Mouse (Mus musculus): ENCODE measurements around the gene Lce1m. TPM values are rescaled to one million over a fixed set of nuclear protein-coding genes. Genes with fewer than 3 reads are reported as not detected.

Lce1m gene
- polyA plus RNA-seq, 1 experiment: not detected

DNA sequence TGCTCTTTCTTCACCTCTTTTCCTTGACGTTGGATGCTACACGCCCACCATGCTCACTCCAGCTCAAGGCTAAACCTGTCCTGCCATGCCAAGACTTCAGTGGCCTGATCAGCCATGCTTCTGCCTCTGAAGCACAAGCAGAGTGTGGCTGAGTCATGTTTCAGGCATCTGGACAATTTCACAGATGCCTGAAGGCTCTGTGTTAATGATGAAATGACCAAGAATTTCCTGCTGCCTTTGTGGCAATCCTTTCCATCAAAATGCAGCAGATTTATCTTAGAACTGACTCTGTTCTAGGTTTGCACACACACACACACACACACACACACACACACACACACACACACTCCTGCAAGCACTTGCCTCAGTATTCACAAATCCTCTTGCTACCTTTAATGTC lies 6.6 kb upstream of the Lce1m start:
- H3K4me2 ChIP-seq (ENCODE audit: low read depth): no peak overlapping the region
- no peak overlapping the region for H3ac ChIP-seq (ENCODE audit: control insufficient read depth, insufficient read length)
- no peak overlapping the region for H3K4me3 ChIP-seq
- H3K27me3 ChIP-seq (ENCODE audit: control insufficient read depth, insufficient read depth, insufficient read length): no peaks in the 10 kb centered on the region
- H3K79me2 ChIP-seq (ENCODE audit: control insufficient read depth, insufficient read depth): no peaks in the 10 kb centered on the region
- TF ChIP-seq CEBPB (IDR thresholded peaks at IDR 0.05; ENCODE audit: insufficient read depth, poor library complexity, severe bottlenecking): 0 out of 2 replicates have a peak, but pooled peaks have one; percentile 50
- TF ChIP-seq E2F4 (IDR thresholded peaks at IDR 0.05; ENCODE audit: insufficient read depth): no peak
- H3K36me3 ChIP-seq (ENCODE audit: control insufficient read depth, insufficient read depth): no peaks in the 10 kb centered on the region

DNA sequence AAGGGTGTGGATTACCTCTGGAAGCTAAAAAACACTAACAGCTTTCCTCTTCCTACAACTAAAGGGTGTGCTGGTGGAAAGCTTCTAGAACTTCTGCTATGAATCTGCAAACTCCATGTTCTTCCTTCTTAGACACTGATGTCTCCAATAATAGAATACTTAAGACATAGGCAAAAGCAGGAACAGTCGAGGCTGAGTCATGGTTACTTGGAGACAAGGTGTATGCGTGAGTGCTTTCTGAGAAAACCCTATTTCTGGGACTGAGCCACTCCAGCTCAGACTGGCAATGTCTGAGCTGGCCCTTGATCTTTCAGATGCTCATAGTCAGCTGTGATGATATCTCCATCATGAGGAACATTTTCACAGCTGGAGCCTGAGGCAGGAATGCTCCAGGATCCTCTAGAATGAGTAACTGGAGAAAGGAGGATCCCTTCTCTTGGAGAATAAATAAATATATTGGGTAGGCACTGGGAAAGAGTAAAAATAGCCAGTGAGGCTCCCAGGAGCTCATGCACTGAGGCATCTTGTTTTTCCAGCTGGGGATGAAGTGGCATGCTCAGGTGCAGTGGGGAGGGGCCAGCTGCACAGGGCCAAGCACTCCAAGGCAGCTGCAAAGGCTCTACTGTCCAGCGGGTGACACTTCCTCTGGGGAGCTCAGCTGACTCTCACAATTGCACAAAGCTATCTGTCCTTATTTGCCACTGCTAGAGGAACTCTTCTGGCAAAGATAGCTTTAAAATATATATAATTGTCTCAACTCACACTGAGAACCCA lies 4.7 kb upstream of the Lce1m start:
- Histone ChIP-seq H3ac (ENCODE audit: control insufficient read depth, insufficient read length) (no peak overlapping the region), H3K27me3 (ENCODE audit: control insufficient read depth, insufficient read depth, insufficient read length) (no peaks in the 10 kb centered on the region), H3K4me2 (ENCODE audit: low read depth) (no peak overlapping the region), H3K79me2 (ENCODE audit: control insufficient read depth, insufficient read depth) (no peaks in the 10 kb centered on the region), H3K4me3 (no peak overlapping the region), H3K36me3 (ENCODE audit: control insufficient read depth, insufficient read depth) (no peaks in the 10 kb centered on the region)
- TF ChIP-seq REST (IDR thresholded peaks at IDR 0.05; ENCODE audit: insufficient read depth, insufficient read length): no peak
- TF ChIP-seq MYOD1 (IDR thresholded peaks at IDR 0.05; ENCODE audit: control insufficient read depth in 1 of 3, insufficient read length in 2 of 3, low read depth in 2 of 3): peak in 1 of 3 experiments; percentile 53
- no peak for TF ChIP-seq TCF3 (IDR thresholded peaks at IDR 0.05; ENCODE audit: insufficient read length, low read depth)
- TF ChIP-seq MAX (IDR thresholded peaks at IDR 0.05; ENCODE audit: low read depth): no peak
- peak in 1 of 3 experiments; percentile 26 for TF ChIP-seq MYOG (IDR thresholded peaks at IDR 0.05; ENCODE audit: control insufficient read depth in 1 of 3, insufficient read depth in 1 of 3, insufficient read length in 2 of 3, low read depth in 2 of 3)
- no peak for TF ChIP-seq USF1 (IDR thresholded peaks at IDR 0.05; ENCODE audit: low read depth)

DNA sequence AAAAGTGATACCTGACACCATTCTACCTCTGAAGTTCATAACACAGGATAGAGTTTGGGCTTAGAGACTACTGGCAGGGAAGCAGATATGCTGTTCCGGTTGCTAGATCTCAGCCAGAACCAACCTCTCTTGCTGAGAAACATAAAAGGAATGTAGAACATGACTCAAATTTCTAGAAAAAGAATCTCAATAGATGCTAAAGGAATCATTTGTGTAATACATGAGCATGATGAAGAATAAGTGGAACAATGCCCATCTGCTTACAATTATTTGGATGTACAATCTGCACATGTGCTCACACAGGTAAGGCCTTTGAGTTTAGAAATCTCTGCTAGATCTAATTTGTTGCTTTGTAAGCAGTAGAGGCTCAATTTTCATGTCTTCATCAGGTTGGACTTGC lies 2.3 kb upstream of the Lce1m start:
- Histone ChIP-seq H3ac (ENCODE audit: control insufficient read depth, insufficient read length) (no peak overlapping the region), H3K4me2 (ENCODE audit: low read depth) (no peak overlapping the region), H3K36me3 (ENCODE audit: control insufficient read depth, insufficient read depth) (no peaks in the 10 kb centered on the region), H3K27me3 (ENCODE audit: control insufficient read depth, insufficient read depth, insufficient read length) (no peaks in the 10 kb centered on the region), H3K79me2 (ENCODE audit: control insufficient read depth, insufficient read depth) (no peaks in the 10 kb centered on the region), H3K4me3 (no peak overlapping the region)
- TF ChIP-seq USF1 (IDR thresholded peaks at IDR 0.05; ENCODE audit: low read depth): no peak
- no peak for TF ChIP-seq E2F4 (IDR thresholded peaks at IDR 0.05; ENCODE audit: insufficient read depth)
- no peak for TF ChIP-seq MAX (IDR thresholded peaks at IDR 0.05; ENCODE audit: low read depth)
- no peak for TF ChIP-seq MYOD1 (IDR thresholded peaks at IDR 0.05; ENCODE audit: control insufficient read depth in 1 of 3, insufficient read length in 2 of 3, low read depth in 2 of 3)
- TF ChIP-seq POLR2A (IDR thresholded peaks at IDR 0.05; ENCODE audit: insufficient read length, low read depth): no peak
- no peak for TF ChIP-seq CEBPB (IDR thresholded peaks at IDR 0.05; ENCODE audit: insufficient read depth, poor library complexity, severe bottlenecking)
- TF ChIP-seq REST (IDR thresholded peaks at IDR 0.05; ENCODE audit: insufficient read depth, insufficient read length): no peak
- TF ChIP-seq MYOG (IDR thresholded peaks at IDR 0.05; ENCODE audit: control insufficient read depth in 1 of 3, insufficient read depth in 1 of 3, insufficient read length in 2 of 3, low read depth in 2 of 3): no peak
- no peak for TF ChIP-seq TCF3 (IDR thresholded peaks at IDR 0.05; ENCODE audit: insufficient read length, low read depth)
- TF ChIP-seq POLR2AphosphoS2 (IDR thresholded peaks at IDR 0.05; ENCODE audit: insufficient read length, low read depth): no peak
- TF ChIP-seq SRF (IDR thresholded peaks at IDR 0.05; ENCODE audit: control insufficient read depth, insufficient read length, low read depth): no peak
- TF ChIP-seq TCF12 (IDR thresholded peaks at IDR 0.05; ENCODE audit: insufficient read depth, poor library complexity, severe bottlenecking): no peak

DNA sequence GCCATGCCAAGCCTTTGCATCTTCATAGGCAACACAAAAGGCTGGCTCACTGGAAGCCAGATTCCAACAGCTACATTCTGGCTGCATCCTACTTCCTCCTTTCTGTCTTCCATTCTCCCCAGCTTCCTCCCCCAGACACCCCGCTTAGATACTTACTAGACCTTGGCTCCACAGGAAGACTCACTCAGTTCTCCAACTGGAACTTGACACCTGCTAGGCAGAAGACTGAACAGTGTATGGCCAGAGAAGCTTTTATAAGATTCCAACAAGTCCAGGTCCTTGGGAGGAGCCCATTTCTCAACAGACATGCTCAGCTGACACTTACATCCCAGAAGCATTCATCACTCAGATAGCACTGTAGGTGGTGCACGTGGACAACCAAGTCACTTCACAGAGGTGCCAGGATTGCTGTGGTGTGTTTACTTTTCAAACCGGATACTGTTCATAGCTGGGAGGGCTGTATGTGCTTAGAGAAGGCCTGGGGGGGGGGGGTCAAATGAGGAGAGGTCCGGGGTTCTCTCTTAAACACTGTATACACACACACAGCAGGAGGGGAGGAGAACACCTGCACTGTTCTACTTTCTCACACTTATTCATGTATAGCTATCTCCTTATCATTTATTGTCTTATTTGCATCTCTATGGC lies 3.3 kb downstream of the Lce1m start, which contains the start of gene Crct1:
Gene Crct1, minus strand, starts transcription at position 228 of the 645 bp plus-strand sequence.
- Histone ChIP-seq H3K4me3 (peak within 1 kb of the TSS; percentile 17), H3K36me3 (ENCODE audit: control insufficient read depth, insufficient read depth) (no peaks in the 10 kb centered on the region), H3K4me2 (ENCODE audit: low read depth) (peak within 1 kb of the TSS; percentile 78), H3K27me3 (ENCODE audit: control insufficient read depth, insufficient read depth, insufficient read length) (no peaks in the 10 kb centered on the region), H3K79me2 (ENCODE audit: control insufficient read depth, insufficient read depth) (no peaks in the 10 kb centered on the region), H3ac (ENCODE audit: control insufficient read depth, insufficient read length) (no peak within 1 kb of the TSS)
- TF ChIP-seq REST (IDR thresholded peaks at IDR 0.05; ENCODE audit: insufficient read depth, insufficient read length): no peak
- no peak for TF ChIP-seq SRF (IDR thresholded peaks at IDR 0.05; ENCODE audit: control insufficient read depth, insufficient read length, low read depth)
- no peak for TF ChIP-seq E2F4 (IDR thresholded peaks at IDR 0.05; ENCODE audit: insufficient read depth)
- no peak for TF ChIP-seq MYOG (IDR thresholded peaks at IDR 0.05; ENCODE audit: control insufficient read depth in 1 of 3, insufficient read depth in 1 of 3, insufficient read length in 2 of 3, low read depth in 2 of 3)
- no peak for TF ChIP-seq USF1 (IDR thresholded peaks at IDR 0.05; ENCODE audit: low read depth)
- no peak for TF ChIP-seq POLR2AphosphoS2 (IDR thresholded peaks at IDR 0.05; ENCODE audit: insufficient read length, low read depth)
- no peak for TF ChIP-seq TCF12 (IDR thresholded peaks at IDR 0.05; ENCODE audit: insufficient read depth, poor library complexity, severe bottlenecking)
- TF ChIP-seq MYOD1 (IDR thresholded peaks at IDR 0.05; ENCODE audit: control insufficient read depth in 1 of 3, insufficient read length in 2 of 3, low read depth in 2 of 3): no peak
- no peak for TF ChIP-seq POLR2A (IDR thresholded peaks at IDR 0.05; ENCODE audit: insufficient read length, low read depth)
- TF ChIP-seq TCF3 (IDR thresholded peaks at IDR 0.05; ENCODE audit: insufficient read length, low read depth): no peak
- TF ChIP-seq MAX (IDR thresholded peaks at IDR 0.05; ENCODE audit: low read depth): no peak
- no peak for TF ChIP-seq CEBPB (IDR thresholded peaks at IDR 0.05; ENCODE audit: insufficient read depth, poor library complexity, severe bottlenecking)

Measured in myocyte (in vitro differentiated cells).